Mouse (Mus musculus) intestine, embryonic 16.5 days (tissue): ENCODE measurements at regions not wholly inside any gene's neighbourhood (a gene's known extent, or its start where the extent isn't known, plus 50 kb on each side); places are given as distances from the start of the nearest gene placed in this dataset.

Experiments used
- ATAC-seq: fragments of 200-750 bp; cut with Nextera tagmentation; 2 replicates; pipeline ENCODE4 v1.8.0; 2017; ENCODE audit warnings: moderate TSS enrichment, moderate library complexity
- H3K27ac ChIP-seq: fragments of 300-500 bp; sonication (generic); 2 replicates; pipeline ENCODE4 v1.5.1; 2014; ENCODE audit warnings: mild to moderate bottlenecking, low read length
- H3K27me3 ChIP-seq: fragments of 300-500 bp; sonication (generic); replicated peaks from 2 replicates; pipeline ENCODE4 v1.6.1; 2014; ENCODE audit warnings: low read length, control low read depth, mixed read lengths; ENCODE audit not compliant: control insufficient read depth, insufficient read depth
- H3K36me3 ChIP-seq: fragments of 300-500 bp; sonication (generic); 2 replicates; pipeline ENCODE4 v1.6.1; 2014; ENCODE audit warnings: low read length, control low read depth; ENCODE audit not compliant: control insufficient read depth, insufficient read depth
- H3K4me1 ChIP-seq: fragments of 300-500 bp; sonication (generic); 2 replicates; pipeline ENCODE4 v1.6.1; 2014; ENCODE audit warnings: low read length, control low read depth, mixed read lengths; ENCODE audit not compliant: control insufficient read depth, insufficient read depth
- H3K4me2 ChIP-seq: fragments of 300-500 bp; sonication (generic); 2 replicates; pipeline ENCODE4 v1.6.1; 2014; ENCODE audit warnings: low read depth, low read length, control low read depth
- H3K4me3 ChIP-seq: fragments of 300-500 bp; sonication (generic); 2 replicates; pipeline ENCODE4 v1.5.1; 2014; ENCODE audit warnings: mild to moderate bottlenecking, low read length
- H3K9ac ChIP-seq: fragments of 300-500 bp; sonication (generic); 2 replicates; pipeline ENCODE4 v1.6.1; 2014; ENCODE audit warnings: low read depth, low read length
- H3K9me3 ChIP-seq: fragments of 300-500 bp; sonication (generic); 2 replicates; pipeline ENCODE4 v1.6.1; 2016; ENCODE audit warnings: low read length, control low read depth; ENCODE audit not compliant: control insufficient read depth
- WGBS: fragments of 180-500 bp; shearing (Covaris S2); extraction: QIAGEN DNeasy Blood & Tissue Kit; methylation state at CpG from one replicate; pipeline ENCODE4 v1.1.7; 2014; 5-methylcytosine and 5-hydroxymethylcytosine counted together

GRCm38 (mm10) chr13:114603341-114603740 is 144.6 kb upstream of the Fst start:
- Histone ChIP-seq H3K4me3 (no peak overlapping the region), H3K4me2 (no peak overlapping the region), H3K4me1 (no peaks in the 10 kb centered on the region), H3K36me3 (no peaks in the 10 kb centered on the region), H3K27me3 (no peaks in the 10 kb centered on the region), H3K9me3 (no peaks in the 10 kb centered on the region), H3K9ac (no peak overlapping the region), H3K27ac (no peak overlapping the region)
- no peak for ATAC-seq
- whole genome bisulfite sequencing: 79% methylated on average over 13 of the region's 13 CpGs

- no peak overlapping the region for H3K4me2 ChIP-seq
- ATAC-seq: no peak
- no peak overlapping the region for H3K9ac ChIP-seq
- H3K27ac ChIP-seq: no peak overlapping the region
- H3K9me3 ChIP-seq: no peaks in the 10 kb centered on the region
- no peak overlapping the region for H3K4me3 ChIP-seq
- no peaks in the 10 kb centered on the region for H3K27me3 ChIP-seq
- H3K4me1 ChIP-seq: no peaks in the 10 kb centered on the region
- 80% methylated on average over 11 of the region's 11 CpGs for WGBS
- H3K36me3 ChIP-seq: no peaks in the 10 kb centered on the region
These were observed 145.4 kb upstream of the Fst start for GRCm38 (mm10) chr13:114604037-114604694.

DNA sequence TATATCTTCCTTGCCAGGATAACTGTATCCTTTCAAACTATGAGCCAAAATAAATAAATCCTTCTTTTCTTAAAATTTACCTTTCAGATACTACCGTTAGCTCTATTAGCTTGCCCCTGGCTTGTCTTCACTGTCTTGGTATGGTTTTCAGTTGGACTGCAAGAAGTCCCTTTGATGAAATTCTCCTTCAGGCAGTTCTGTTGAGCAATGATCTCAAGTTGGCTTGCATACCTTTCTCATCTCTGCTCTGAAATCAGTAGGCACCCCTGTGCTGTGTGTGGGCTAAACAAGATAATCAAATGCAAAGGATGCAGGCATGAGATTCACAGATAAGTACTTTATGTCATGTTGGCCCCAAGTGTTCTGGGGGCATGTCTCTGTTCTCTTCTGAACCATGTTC is 155.2 kb upstream of the Fst start:
- Histone ChIP-seq H3K4me1 (no peaks in the 10 kb centered on the region), H3K4me3 (no peak overlapping the region), H3K27ac (no peak overlapping the region), H3K36me3 (no peaks in the 10 kb centered on the region), H3K4me2 (no peak overlapping the region), H3K9ac (no peak overlapping the region), H3K9me3 (no peaks in the 10 kb centered on the region), H3K27me3 (no peaks in the 10 kb centered on the region)
- no peak for ATAC-seq
- 84% methylated on average over 1 of the region's 1 CpGs for WGBS

GRCm38 (mm10) chr13:114619416-114619815 is 160.7 kb upstream of the Fst start:
- no peak overlapping the region for H3K9ac ChIP-seq
- no peak overlapping the region for H3K4me2 ChIP-seq
- WGBS: 87% methylated on average over 4 of the region's 4 CpGs
- H3K4me3 ChIP-seq: no peak overlapping the region
- H3K9me3 ChIP-seq: no peaks in the 10 kb centered on the region
- no peaks in the 10 kb centered on the region for H3K36me3 ChIP-seq
- ATAC-seq: no peak
- H3K27ac ChIP-seq: no peak overlapping the region
- no peaks in the 10 kb centered on the region for H3K27me3 ChIP-seq
- no peaks in the 10 kb centered on the region for H3K4me1 ChIP-seq

- Histone ChIP-seq H3K4me3 (no peak overlapping the region), H3K27ac (no peak overlapping the region), H3K36me3 (no peaks in the 10 kb centered on the region), H3K4me2 (no peak overlapping the region), H3K9ac (no peak overlapping the region), H3K9me3 (no peaks in the 10 kb centered on the region), H3K4me1 (no peaks in the 10 kb centered on the region), H3K27me3 (no peaks in the 10 kb centered on the region)
- WGBS: 91% methylated on average over 4 of the region's 4 CpGs
- ATAC-seq: no peak
These were observed 178.0 kb upstream of the Fst start for GRCm38 (mm10) chr13:114636731-114637130.

- no peaks in the 10 kb centered on the region for H3K36me3 ChIP-seq
- no peaks in the 10 kb centered on the region for H3K4me1 ChIP-seq
- H3K9ac ChIP-seq: no peak overlapping the region
- H3K4me2 ChIP-seq: no peak overlapping the region
- no peak for ATAC-seq
- no peaks in the 10 kb centered on the region for H3K9me3 ChIP-seq
- no peaks in the 10 kb centered on the region for H3K27me3 ChIP-seq
- 95% methylated on average over 2 of the region's 2 CpGs for WGBS
- H3K4me3 ChIP-seq: no peak overlapping the region
- H3K27ac ChIP-seq: no peak overlapping the region
These were observed 178.5 kb upstream of the Mocs2 start for GRCm38 (mm10) chr13:114639531-114639930.

DNA sequence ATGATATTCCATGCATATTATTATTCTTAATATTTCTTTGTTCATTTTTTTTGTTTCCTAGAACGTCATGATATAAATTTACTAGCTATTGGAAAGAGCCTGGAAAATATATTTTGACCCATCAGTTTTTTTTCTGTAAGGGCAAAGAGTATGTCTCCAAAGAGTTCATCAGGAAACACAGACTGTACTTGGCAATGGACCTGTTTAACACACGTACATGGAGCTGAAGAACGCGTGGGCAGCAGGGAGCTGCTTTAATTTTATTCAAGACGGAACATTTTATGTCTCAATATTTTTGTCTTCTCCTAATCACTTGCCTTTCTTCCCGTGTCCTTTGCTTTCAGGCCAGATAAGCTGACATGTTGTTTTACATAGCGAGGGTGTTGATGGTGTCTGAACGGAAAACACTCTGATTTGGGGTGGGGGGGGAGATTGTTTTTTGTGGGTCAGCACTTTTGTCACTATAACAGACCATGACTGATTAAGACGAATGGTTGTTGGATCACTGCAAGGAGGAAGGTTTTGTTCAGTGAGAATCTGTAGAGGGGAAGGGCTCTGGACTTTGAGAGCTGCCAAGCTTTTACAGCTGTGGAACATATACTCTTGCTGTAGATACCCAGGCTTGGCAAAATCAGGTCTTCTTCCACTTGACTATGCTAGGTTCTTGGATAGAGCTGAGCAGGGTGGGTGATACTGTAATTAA is 176.2 kb upstream of the Mocs2 start:
- Histone ChIP-seq H3K4me3 (no peak overlapping the region), H3K9ac (no peak overlapping the region), H3K27me3 (no peaks in the 10 kb centered on the region), H3K27ac (no peak overlapping the region), H3K4me1 (no peaks in the 10 kb centered on the region), H3K36me3 (no peaks in the 10 kb centered on the region), H3K9me3 (no peaks in the 10 kb centered on the region), H3K4me2 (no peak overlapping the region)
- no peak for ATAC-seq
- WGBS: 79% methylated on average over 9 of the region's 9 CpGs

- Histone ChIP-seq H3K4me3 (no peak overlapping the region), H3K36me3 (no peaks in the 10 kb centered on the region), H3K4me1 (no peaks in the 10 kb centered on the region), H3K27ac (no peak overlapping the region), H3K27me3 (no peaks in the 10 kb centered on the region), H3K9me3 (no peaks in the 10 kb centered on the region), H3K9ac (no peak overlapping the region), H3K4me2 (no peak overlapping the region)
- ATAC-seq: no peak
- 74% methylated on average over 3 of the region's 3 CpGs for WGBS
These were observed 175.0 kb upstream of the Mocs2 start for GRCm38 (mm10) chr13:114642901-114643491.

- Histone ChIP-seq H3K9ac (no peak overlapping the region), H3K4me2 (no peak overlapping the region), H3K4me3 (no peak overlapping the region), H3K9me3 (no peaks in the 10 kb centered on the region), H3K27me3 (no peaks in the 10 kb centered on the region), H3K27ac (no peak overlapping the region), H3K36me3 (no peaks in the 10 kb centered on the region), H3K4me1 (no peaks in the 10 kb centered on the region)
- WGBS: 73% methylated on average over 11 of the region's 11 CpGs
- no peak for ATAC-seq
These were observed 174.5 kb upstream of the Mocs2 start for GRCm38 (mm10) chr13:114643521-114643920.
